Mouse (Mus musculus) heart, adult 2 months (tissue): ENCODE results near the gene Smap1. TPM values are rescaled to one million over a fixed set of nuclear protein-coding genes. Genes with fewer than 3 reads are reported as not detected.

Experiments used
- DNase-seq, 2 experiments: peaks; one replicate each; pipeline ENCODE4 v3.0.0; 2021
- H3K27ac ChIP-seq: fragments of 200-600 bp; 2 replicates; pipeline ENCODE4 v1.8.1; 2022
- H3K27me3 ChIP-seq: fragments of 200-500 bp; 2 replicates; pipeline ENCODE4 v1.6.1; 2012; ENCODE audit warnings: mild to moderate bottlenecking, low read length, inconsistent platforms, mixed read lengths; ENCODE audit not compliant: control insufficient read depth, insufficient read depth
- H3K36me3 ChIP-seq: fragments of 200-500 bp; 2 replicates; pipeline ENCODE4 v1.6.1; 2012; ENCODE audit warnings: low read length, inconsistent platforms; ENCODE audit not compliant: control insufficient read depth, insufficient read depth
- H3K4me1 ChIP-seq: fragments of 200-500 bp; 2 replicates; pipeline ENCODE4 v1.6.1; 2011; ENCODE audit warnings: low read length; ENCODE audit not compliant: control insufficient read depth, insufficient read depth
- H3K4me3 ChIP-seq: fragments of 200-600 bp; 2 replicates; pipeline ENCODE4 v1.8.1; 2022
- H3K79me2 ChIP-seq: fragments of 200-500 bp; replicated peaks from 2 replicates; pipeline ENCODE4 v1.6.1; 2012; ENCODE audit warnings: mild to moderate bottlenecking, inconsistent platforms, low read length, moderate library complexity, mixed read lengths; ENCODE audit not compliant: control insufficient read depth, insufficient read depth
- H3K9ac ChIP-seq: fragments of 200-500 bp; 2 replicates; pipeline ENCODE4 v1.6.1; 2012; ENCODE audit warnings: low read depth, mild to moderate bottlenecking, control low read depth, inconsistent platforms, low read length, mixed read lengths
- CTCF ChIP-seq: fragments of 200-600 bp; IDR thresholded peaks from 2 replicates; pipeline ENCODE4 v1.8.1; 2022; ENCODE audit warnings: antibody characterized with exemption, mild to moderate bottlenecking, moderate library complexity
- EP300 ChIP-seq: fragments of 200-500 bp; IDR thresholded peaks from 2 replicates; pipeline ENCODE4 v1.6.1; 2011; ENCODE audit warnings: low read depth, low read length, control low read depth; ENCODE audit not compliant: insufficient read depth
- POLR2A ChIP-seq: fragments of 200-500 bp; IDR thresholded peaks from 2 replicates; pipeline ENCODE4 v1.6.1; 2011; ENCODE audit warnings: mild to moderate bottlenecking, low read depth, low read length, control low read depth; ENCODE audit not compliant: insufficient read depth
- WGBS: fragments of 180-500 bp; shearing (Covaris S2); methylation state at CpG from one replicate; pipeline ENCODE4 v1.1.7; 2018; 5-methylcytosine and 5-hydroxymethylcytosine counted together
- intact Hi-C: fragments of 180-260 bp; cut with DNase I; formaldehyde crosslinking; loops from one replicate; pipeline ENCODE4 v1.15.1; 2025
- polyA plus RNA-seq: library from polyadenylated mRNA; depleted of rRNA; stranded (reverse); fragments of >200 nt; gene quantifications from 2 replicates; pipeline ENCODE4 v1.2.3, GENCODE M21; 2012
- total RNA-seq, 2 experiments: library from RNA; stranded (reverse); gene quantifications; 2 replicates each; pipeline ENCODE4 v1.2.3; 2021

Gene Smap1
- total and polyA plus RNA-seq, 3 experiments: 19.1 to 21.6 (median 20.0) TPM

DNA sequence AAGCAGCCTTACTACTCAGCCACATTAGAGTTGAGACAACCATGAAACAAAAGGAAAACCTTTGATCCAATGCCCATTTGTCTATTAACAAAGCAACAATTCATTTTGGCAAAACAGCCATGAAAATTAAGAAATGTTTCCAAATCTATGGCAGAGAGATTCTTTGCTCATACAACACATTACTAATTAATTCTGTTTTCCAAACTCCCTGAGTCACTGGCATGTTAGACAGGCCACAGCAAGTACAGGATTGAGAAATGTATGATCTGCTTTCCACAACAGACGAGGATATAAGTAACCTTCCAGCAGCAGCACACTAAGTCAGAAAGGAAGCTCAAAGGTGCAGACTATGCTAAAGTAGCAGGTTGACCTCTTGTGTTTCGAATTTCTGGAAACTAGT is 9.1 kb downstream of the Smap1 start:
- no peak for DNase-seq
- no peaks in the 10 kb centered on the region for H3K27me3 ChIP-seq
- TF ChIP-seq EP300 (no peak), CTCF (no peak), POLR2A (no peak)
- H3K4me1 ChIP-seq: peaks cover 5% of the 10 kb centered on the region; the same call in 1 of the 2 replicates
- H3K27ac ChIP-seq: no peak overlapping the region
- WGBS: 82% methylated on average over 2 of the region's 2 CpGs
- H3K9ac ChIP-seq: no peak overlapping the region
- intact Hi-C loops: no loop called here
- H3K36me3 ChIP-seq: peaks cover 9% of the 10 kb centered on the region
- no peak overlapping the region for H3K4me3 ChIP-seq
- peaks cover 6% of the 10 kb centered on the region for H3K79me2 ChIP-seq

GRCm38 (mm10) chr1:23906082-23906481 is 16.0 kb downstream of the Smap1 start:
- H3K36me3 ChIP-seq: peaks cover 6% of the 10 kb centered on the region

DNA sequence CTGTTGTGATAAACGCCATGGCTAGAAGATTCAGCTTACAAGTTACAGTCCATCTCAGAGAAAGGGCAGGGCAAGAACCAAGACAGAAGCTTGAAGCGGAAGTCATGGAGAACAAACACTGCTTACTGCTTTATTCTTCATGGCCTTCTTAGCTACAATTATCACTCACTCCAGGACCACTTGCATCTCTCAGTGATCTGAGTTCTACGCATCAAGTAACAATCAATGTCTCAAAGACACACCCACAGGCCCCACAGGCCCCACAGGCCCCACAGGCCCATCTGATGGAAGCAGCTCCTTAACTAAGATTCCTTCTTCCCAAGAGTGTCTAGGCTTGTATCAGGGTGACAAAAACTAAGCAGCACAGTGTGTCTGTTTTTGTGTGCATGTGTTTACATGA is 18.8 kb downstream of the Smap1 start:
- intact Hi-C loops: no loop called here
- TF ChIP-seq EP300 (no peak), POLR2A (no peak), CTCF (no peak)

More at GRCm38 (mm10) chr1:23906082-23906481, 16.0 kb downstream of the Smap1 start:
- no peak for DNase-seq
- Histone ChIP-seq H3K9ac (no peak overlapping the region), H3K79me2 (peaks cover 4% of the 10 kb centered on the region; the same call in 1 of the 2 replicates), H3K27me3 (no peaks in the 10 kb centered on the region), H3K4me1 (peaks cover 3% of the 10 kb centered on the region; the same call in 1 of the 2 replicates), H3K27ac (no peak overlapping the region), H3K4me3 (no peak overlapping the region)
- TF ChIP-seq CTCF (peak; percentile 85), EP300 (no peak), POLR2A (no peak)
- intact Hi-C loops: loop anchor here (1.0 kb wide), 1 partner anchor 13 kb away; no protein-coding TSS in a partner anchor

GRCm38 (mm10) chr1:23902736-23903135 is 19.4 kb downstream of the Smap1 start:
- no peaks in the 10 kb centered on the region for H3K27me3 ChIP-seq
- H3K4me1 ChIP-seq: peaks cover 3% of the 10 kb centered on the region
- 0 out of 2 replicates have a peak, but pooled peaks cover 1% of the 10 kb centered on the region for H3K79me2 ChIP-seq
- H3K4me3 ChIP-seq: no peak overlapping the region
- peaks cover 4% of the 10 kb centered on the region; the same call in 1 of the 2 replicates for H3K36me3 ChIP-seq
- H3K27ac ChIP-seq: no peak overlapping the region
- intact Hi-C loops: no loop called here
- no peak for DNase-seq
- WGBS: 60% methylated on average over 2 of the region's 2 CpGs
- H3K9ac ChIP-seq: no peak overlapping the region
- TF ChIP-seq POLR2A (no peak), CTCF (no peak), EP300 (no peak)

More for the DNA sequence above, 18.8 kb downstream of the Smap1 start:
- no peak overlapping the region for H3K4me3 ChIP-seq
- H3K27me3 ChIP-seq: no peaks in the 10 kb centered on the region
- peaks cover 4% of the 10 kb centered on the region; the same call in 1 of the 2 replicates for H3K36me3 ChIP-seq
- H3K27ac ChIP-seq: no peak overlapping the region
- H3K9ac ChIP-seq: no peak overlapping the region
- DNase-seq: no peak
- 0 out of 2 replicates have a peak, but pooled peaks cover 1% of the 10 kb centered on the region for H3K79me2 ChIP-seq
- WGBS: 71% methylated on average over 3 of the region's 3 CpGs
- H3K4me1 ChIP-seq: peaks cover 3% of the 10 kb centered on the region

- Histone ChIP-seq H3K36me3 (peaks cover 6% of the 10 kb centered on the region), H3K79me2 (peaks cover 3% of the 10 kb centered on the region), H3K4me3 (no peak overlapping the region), H3K27me3 (no peaks in the 10 kb centered on the region), H3K9ac (no peak overlapping the region), H3K27ac (no peak overlapping the region), H3K4me1 (peaks cover 5% of the 10 kb centered on the region)
- intact Hi-C loops: no loop called here
- 57% methylated on average over 5 of the region's 5 CpGs for WGBS
- TF ChIP-seq POLR2A (no peak), CTCF (no peak), EP300 (no peak)
- DNase-seq: no peak
Observed at GRCm38 (mm10) chr1:23899647-23900020, 22.5 kb downstream of the Smap1 start.

GRCm38 (mm10) chr1:23899020-23899646 is 23.0 kb downstream of the Smap1 start:
- H3K27ac ChIP-seq: no peak overlapping the region
- H3K9ac ChIP-seq: no peak overlapping the region
- H3K36me3 ChIP-seq: peaks cover 6% of the 10 kb centered on the region
- no peaks in the 10 kb centered on the region for H3K27me3 ChIP-seq
- 70% methylated on average over 3 of the region's 3 CpGs for WGBS
- TF ChIP-seq CTCF (no peak), EP300 (no peak), POLR2A (no peak)
- H3K4me1 ChIP-seq: peaks cover 5% of the 10 kb centered on the region
- no peak for DNase-seq
- H3K79me2 ChIP-seq: peaks cover 3% of the 10 kb centered on the region
- H3K4me3 ChIP-seq: no peak overlapping the region
- intact Hi-C loops: no loop called here
